ENCODE assay signal across 8 mouse cellular contexts in genomic region chr11:97669268-97669667, GRCm38 (mm10). TPM values are rescaled to one million over a fixed set of nuclear protein-coding genes. Genes with fewer than 3 reads are reported as not detected.
A peak's percentile ranks its signal among the peaks of the same experiment; 100 is the strongest.
DNase-seq lines count a peak whose midpoint lies in the region; ATAC-seq and TF ChIP-seq lines count a peak whose summit lies in the region.

No protein-coding gene starts in this region.

- no peaks in the 10 kb centered on the region for H3K27me3 ChIP-seq in heart, embryonic 14.5 days (ENCODE audit: control insufficient read depth, insufficient read depth, low read length)
- H3K27me3 ChIP-seq in midbrain, embryonic 10.5 days (ENCODE audit: low read depth, poor library complexity, severe bottlenecking), result no peaks in the 10 kb centered on the region
- no peaks in the 10 kb centered on the region for H3K27me3 ChIP-seq in midbrain, embryonic 14.5 days (ENCODE audit: control insufficient read depth, insufficient read depth, low read length)
- no peaks in the 10 kb centered on the region for H3K27me3 ChIP-seq in forebrain, embryonic 14.5 days (replicated peaks; ENCODE audit: control insufficient read depth, insufficient read depth, low read length)
- H3K27me3 ChIP-seq in testis, adult 2 months (ENCODE audit: control insufficient read depth, insufficient read depth, low read length), result no peaks in the 10 kb centered on the region

- H3K4me2 ChIP-seq in heart, embryonic 14.5 days (ENCODE audit: low read length), result peak overlapping the region; percentile 66
- no peak overlapping the region for H3K4me2 ChIP-seq in midbrain, embryonic 14.5 days (ENCODE audit: low read length)
- H3K4me2 ChIP-seq in forebrain, embryonic 14.5 days (ENCODE audit: low read length), result no peak overlapping the region

- ATAC-seq in heart, embryonic 14.5 days (ENCODE audit: insufficient number of reproducible peaks, insufficient read depth, low FRiP score, low read depth), result no peak
- no peak for ATAC-seq in midbrain, embryonic 14.5 days (ENCODE audit: low FRiP score, low TSS enrichment)
- no peak for ATAC-seq in forebrain, embryonic 14.5 days

- peak overlapping the region; percentile 61; the same call in 1 of the 2 replicates for H3K9ac ChIP-seq in heart, embryonic 14.5 days (ENCODE audit: low read length)
- H3K9ac ChIP-seq in midbrain, embryonic 14.5 days (replicated peaks; ENCODE audit: low read length), result no peak overlapping the region; the same call in 1 of the 2 replicates
- no peak overlapping the region for H3K9ac ChIP-seq in forebrain, embryonic 14.5 days (ENCODE audit: low read length)

- peaks cover 31 to 38% of the 10 kb centered on the region in 2 experiments for H3K4me1 ChIP-seq in heart, embryonic 14.5 days (ENCODE audit: control insufficient read depth in 2 of 2, insufficient read depth in 2 of 2, low read length in 2 of 2)
- H3K4me1 ChIP-seq in midbrain, embryonic 10.5 days, result peaks cover 55% of the 10 kb centered on the region
- H3K4me1 ChIP-seq in midbrain, embryonic 14.5 days (ENCODE audit: control insufficient read depth, insufficient read depth, low read length), result peaks cover 22% of the 10 kb centered on the region
- H3K4me1 ChIP-seq in forebrain, embryonic 14.5 days (ENCODE audit: control insufficient read depth, insufficient read depth, low read length), result peaks cover 21% of the 10 kb centered on the region
- peaks cover 6% of the 10 kb centered on the region; the same call in 1 of the 2 replicates for H3K4me1 ChIP-seq in testis, adult 2 months (ENCODE audit: control insufficient read depth, insufficient read depth, low read length)

- peaks cover 89% of the 10 kb centered on the region for H3K36me3 ChIP-seq in heart, embryonic 14.5 days (ENCODE audit: control insufficient read depth, insufficient read depth, low read length)
- peaks cover 96% of the 10 kb centered on the region for H3K36me3 ChIP-seq in midbrain, embryonic 10.5 days
- H3K36me3 ChIP-seq in midbrain, embryonic 14.5 days (ENCODE audit: control insufficient read depth, insufficient read depth, low read length), result peaks cover 68% of the 10 kb centered on the region
- peaks cover 76% of the 10 kb centered on the region for H3K36me3 ChIP-seq in forebrain, embryonic 14.5 days (ENCODE audit: control insufficient read depth, insufficient read depth, low read length)
- no peaks in the 10 kb centered on the region for H3K36me3 ChIP-seq in testis, adult 2 months (ENCODE audit: control insufficient read depth, insufficient read depth, low read length)

- H3K9me3 ChIP-seq in heart, embryonic 14.5 days (ENCODE audit: control insufficient read depth, low read length), result no peaks in the 10 kb centered on the region
- H3K9me3 ChIP-seq in midbrain, embryonic 10.5 days (replicated peaks), result no peaks in the 10 kb centered on the region; the same call in 1 of the 2 replicates
- H3K9me3 ChIP-seq in midbrain, embryonic 14.5 days (ENCODE audit: control insufficient read depth, low read length), result no peaks in the 10 kb centered on the region
- H3K9me3 ChIP-seq in forebrain, embryonic 14.5 days (replicated peaks; ENCODE audit: control insufficient read depth, low read length), result no peaks in the 10 kb centered on the region

- H3K4me3 ChIP-seq in heart, embryonic 14.5 days (ENCODE audit: control insufficient read depth in 1 of 2, insufficient read depth in 1 of 2, low read depth in 1 of 2, low read length in 2 of 2), result no peak overlapping the region
- peak overlapping the region; percentile 24; the same call in 1 of the 2 replicates for H3K4me3 ChIP-seq in midbrain, embryonic 10.5 days
- no peak overlapping the region for H3K4me3 ChIP-seq in midbrain, embryonic 14.5 days (replicated peaks; ENCODE audit: low read depth, low read length)
- H3K4me3 ChIP-seq in forebrain, embryonic 14.5 days (ENCODE audit: low read depth, low read length), result no peak overlapping the region
- H3K4me3 ChIP-seq in testis, adult 2 months (ENCODE audit: control insufficient read depth, low read depth, low read length), result no peak overlapping the region

- H3K27ac ChIP-seq in heart, embryonic 14.5 days (replicated peaks in 1 of 2; ENCODE audit: control insufficient read depth in 1 of 2, insufficient read depth in 1 of 2, low read depth in 2 of 2, low read length in 2 of 2), result peak overlapping the region; percentile 75 to 82
- peak overlapping the region; percentile 46; the same call in 1 of the 2 replicates for H3K27ac ChIP-seq in midbrain, embryonic 10.5 days (replicated peaks)
- no peak overlapping the region for H3K27ac ChIP-seq in midbrain, embryonic 14.5 days (replicated peaks; ENCODE audit: low read depth, low read length)
- peak overlapping the region; percentile 58; the same call in 1 of the 2 replicates for H3K27ac ChIP-seq in forebrain, embryonic 14.5 days (ENCODE audit: low read depth, low read length)
- peak overlapping the region; percentile 62; the same call in 1 of the 2 replicates for H3K27ac ChIP-seq in testis, adult 2 months (ENCODE audit: control insufficient read depth, insufficient read depth, low read depth, low read length)

- 31% methylated on average over 15 of the region's 15 CpGs for WGBS in heart, embryonic 14.5 days
- WGBS in midbrain, embryonic 10.5 days, result 53% methylated on average over 15 of the region's 15 CpGs
- 41% methylated on average over 15 of the region's 15 CpGs for WGBS in midbrain, embryonic 14.5 days
- 41% methylated on average over 15 of the region's 15 CpGs for WGBS in forebrain, embryonic 14.5 days

- TF ChIP-seq POLR2A in testis, adult 2 months (IDR thresholded peaks at IDR 0.05; ENCODE audit: control insufficient read depth, low read depth, low read length), result no peak

- no peak for TF ChIP-seq CTCF in testis, adult 2 months (IDR thresholded peaks at IDR 0.05; ENCODE audit: control insufficient read depth, insufficient read depth, insufficient replicate concordance, low read depth, low read length)

- no peak for DNase-seq in heart, adult 9 months (ENCODE audit: low spot score in 2 of 2)
- DNase-seq in midbrain, embryonic 10.5 days (ENCODE audit: low spot score), result no peak
- no peak for DNase-seq in midbrain, embryonic 14.5 days
- DNase-seq in forebrain, embryonic 14.5 days (ENCODE audit: low spot score), result no peak
- DNase-seq in c-Kit-positive CD71-positive TER-119-positive erythroid progenitor cells, embryonic 14.5 days (ENCODE audit: low spot score), result no peak
- no peak for DNase-seq in layer of hippocampus, postnatal 10 days (ENCODE audit: low spot score in 2 of 2)

RNA-seq across cellular contexts. Expression of gene Mllt6, which starts 6.1 kb away (rescaled TPM):
- 3.2 and 3.3 TPM in 2 replicates for polyA plus RNA-seq in heart, embryonic 14.5 days (2014; fragmentation: Nextera tagmentation; extraction: Ambion mirVana)
- 2.1 and 2.6 TPM in 2 replicates for polyA plus RNA-seq in midbrain, embryonic 10.5 days (2016; fragmentation: Nextera tagmentation; extraction: Ambion mirVana)
- 6.2 and 9.0 TPM in 2 replicates for polyA plus RNA-seq in midbrain, embryonic 14.5 days (2014; fragmentation: Nextera tagmentation; extraction: Ambion mirVana)
- polyA plus RNA-seq in forebrain, embryonic 14.5 days (2014; fragmentation: Nextera tagmentation; extraction: Ambion mirVana), result 5.0 and 5.9 TPM in 2 replicates
- polyA plus RNA-seq in testis, adult 2 months (2012; rRNA removed), result 7.4 and 8.2 TPM in 2 replicates
- total RNA-seq in layer of hippocampus, postnatal 10 days (2021), result 10 to 100 TPM; 50.5 to 55.5 TPM

RNA-seq across cellular contexts. Expression of gene Cisd3, which starts 16.4 kb away (rescaled TPM):
- polyA plus RNA-seq in heart, embryonic 14.5 days (2014; fragmentation: Nextera tagmentation; extraction: Ambion mirVana), result 52.6 and 63.2 TPM in 2 replicates
- 20.5 and 21.7 TPM in 2 replicates for polyA plus RNA-seq in midbrain, embryonic 10.5 days (2016; fragmentation: Nextera tagmentation; extraction: Ambion mirVana)
- 17.4 and 21.8 TPM in 2 replicates for polyA plus RNA-seq in midbrain, embryonic 14.5 days (2014; fragmentation: Nextera tagmentation; extraction: Ambion mirVana)
- 17.3 and 19.5 TPM in 2 replicates for polyA plus RNA-seq in forebrain, embryonic 14.5 days (2014; fragmentation: Nextera tagmentation; extraction: Ambion mirVana)
- polyA plus RNA-seq in testis, adult 2 months (2012; rRNA removed), result 17.6 and 17.7 TPM in 2 replicates
- total RNA-seq in layer of hippocampus, postnatal 10 days (2021), result 10 to 100 TPM; 34.3 to 40.1 TPM

RNA-seq across cellular contexts. Expression of gene Pcgf2, which starts 31.0 kb away (rescaled TPM):
- 12.5 and 14.5 TPM in 2 replicates for polyA plus RNA-seq in heart, embryonic 14.5 days (2014; fragmentation: Nextera tagmentation; extraction: Ambion mirVana)
- polyA plus RNA-seq in midbrain, embryonic 10.5 days (2016; fragmentation: Nextera tagmentation; extraction: Ambion mirVana), result 16.0 and 18.6 TPM in 2 replicates
- polyA plus RNA-seq in midbrain, embryonic 14.5 days (2014; fragmentation: Nextera tagmentation; extraction: Ambion mirVana), result 25.5 and 31.2 TPM in 2 replicates
- polyA plus RNA-seq in forebrain, embryonic 14.5 days (2014; fragmentation: Nextera tagmentation; extraction: Ambion mirVana), result 17.6 and 21.9 TPM in 2 replicates
- 6.4 and 8.1 TPM in 2 replicates for polyA plus RNA-seq in testis, adult 2 months (2012; rRNA removed)
- 10 to 100 TPM; 51.0 to 52.0 TPM for total RNA-seq in layer of hippocampus, postnatal 10 days (2021)

RNA-seq across cellular contexts. Expression of gene Psmb3, which starts 33.9 kb away (rescaled TPM):
- 430 and 441 TPM in 2 replicates for polyA plus RNA-seq in heart, embryonic 14.5 days (2014; fragmentation: Nextera tagmentation; extraction: Ambion mirVana)
- 606 and 631 TPM in 2 replicates for polyA plus RNA-seq in midbrain, embryonic 10.5 days (2016; fragmentation: Nextera tagmentation; extraction: Ambion mirVana)
- polyA plus RNA-seq in midbrain, embryonic 14.5 days (2014; fragmentation: Nextera tagmentation; extraction: Ambion mirVana), result 456 and 503 TPM in 2 replicates
- 530 and 674 TPM in 2 replicates for polyA plus RNA-seq in forebrain, embryonic 14.5 days (2014; fragmentation: Nextera tagmentation; extraction: Ambion mirVana)
- 102 and 104 TPM in 2 replicates for polyA plus RNA-seq in testis, adult 2 months (2012; rRNA removed)
- total RNA-seq in layer of hippocampus, postnatal 10 days (2021), result 100 to 1,000 TPM; 146 to 170 TPM

RNA-seq across cellular contexts. Expression of gene Epop, which starts 39.8 kb away (rescaled TPM):
- polyA plus RNA-seq in heart, embryonic 14.5 days (2014; fragmentation: Nextera tagmentation; extraction: Ambion mirVana), result 0.77 and 1.00 TPM in 2 replicates
- 10.4 and 13.3 TPM in 2 replicates for polyA plus RNA-seq in midbrain, embryonic 10.5 days (2016; fragmentation: Nextera tagmentation; extraction: Ambion mirVana)
- 1.9 and 2.8 TPM in 2 replicates for polyA plus RNA-seq in midbrain, embryonic 14.5 days (2014; fragmentation: Nextera tagmentation; extraction: Ambion mirVana)
- 2.5 and 3.3 TPM in 2 replicates for polyA plus RNA-seq in forebrain, embryonic 14.5 days (2014; fragmentation: Nextera tagmentation; extraction: Ambion mirVana)
- 0.47 and 0.58 TPM in 2 replicates for polyA plus RNA-seq in testis, adult 2 months (2012; rRNA removed)
- 1 to 10 TPM; 7.4 to 9.8 TPM for total RNA-seq in layer of hippocampus, postnatal 10 days (2021)
